Mouse (Mus musculus): ENCODE data around the gene Zfp445.

Gene Zfp445

GRCm38 (mm10) chr9:122836126-122836525 is 29.7 kb downstream of the Zfp445 start:
- no peak for DNase-seq (ENCODE audit: low spot score)

- DNase-seq (ENCODE audit: low spot score): no peak
These were observed 35.9 kb downstream of the Zfp445 start for GRCm38 (mm10) chr9:122829826-122830380.

DNA sequence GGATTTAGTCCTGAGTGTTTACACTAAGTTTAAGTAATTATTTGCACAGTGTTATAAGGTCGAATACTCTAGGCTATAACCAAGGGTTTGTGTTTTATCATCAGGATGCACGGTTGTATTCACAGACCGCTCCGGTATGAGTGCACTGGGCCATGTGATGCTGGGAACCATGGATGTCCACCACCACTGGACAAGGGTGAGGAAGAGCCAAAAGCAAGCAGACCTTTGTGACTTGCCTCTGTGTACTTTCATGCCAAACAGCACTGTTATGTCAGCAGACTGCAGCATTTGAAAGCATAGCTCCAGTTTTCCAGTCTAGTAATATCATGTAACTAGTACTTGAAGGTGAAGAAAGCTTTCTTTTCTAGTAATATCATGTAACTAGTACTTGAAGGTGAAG is 39.1 kb downstream of the Zfp445 start:
- no peak for DNase-seq (ENCODE audit: low spot score)

DNA sequence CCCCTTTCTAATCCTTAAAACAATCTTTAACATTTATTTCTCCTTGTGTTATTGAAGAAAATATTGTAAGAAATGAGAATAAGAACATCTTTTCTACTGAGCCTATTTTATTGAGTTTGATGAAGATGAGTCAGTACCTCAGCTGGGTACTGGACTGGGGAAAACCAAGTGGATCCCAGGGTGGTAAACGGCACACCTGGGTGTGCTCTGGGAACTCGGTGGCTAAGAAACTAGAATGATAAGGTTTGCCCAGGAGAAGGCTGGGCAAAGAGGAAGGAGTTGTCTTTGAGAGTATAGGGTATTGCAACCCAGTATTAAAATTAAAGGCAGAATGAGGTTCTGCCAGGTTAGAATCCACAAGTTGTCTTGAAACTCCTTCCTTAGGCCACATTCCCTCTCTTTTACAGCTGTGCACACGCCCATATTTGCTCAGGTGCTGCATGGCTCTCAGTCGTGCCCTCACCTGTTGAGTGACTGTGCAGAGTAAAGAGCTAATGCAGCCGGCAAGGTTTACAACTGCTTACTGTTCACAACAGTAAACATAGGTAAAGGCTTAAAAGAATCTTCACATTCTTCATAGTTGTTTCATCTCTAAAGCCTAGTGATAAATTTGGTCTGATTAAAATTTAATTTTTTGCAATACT is 42.3 kb downstream of the Zfp445 start:
- no peak for DNase-seq (ENCODE audit: low spot score)

DNA sequence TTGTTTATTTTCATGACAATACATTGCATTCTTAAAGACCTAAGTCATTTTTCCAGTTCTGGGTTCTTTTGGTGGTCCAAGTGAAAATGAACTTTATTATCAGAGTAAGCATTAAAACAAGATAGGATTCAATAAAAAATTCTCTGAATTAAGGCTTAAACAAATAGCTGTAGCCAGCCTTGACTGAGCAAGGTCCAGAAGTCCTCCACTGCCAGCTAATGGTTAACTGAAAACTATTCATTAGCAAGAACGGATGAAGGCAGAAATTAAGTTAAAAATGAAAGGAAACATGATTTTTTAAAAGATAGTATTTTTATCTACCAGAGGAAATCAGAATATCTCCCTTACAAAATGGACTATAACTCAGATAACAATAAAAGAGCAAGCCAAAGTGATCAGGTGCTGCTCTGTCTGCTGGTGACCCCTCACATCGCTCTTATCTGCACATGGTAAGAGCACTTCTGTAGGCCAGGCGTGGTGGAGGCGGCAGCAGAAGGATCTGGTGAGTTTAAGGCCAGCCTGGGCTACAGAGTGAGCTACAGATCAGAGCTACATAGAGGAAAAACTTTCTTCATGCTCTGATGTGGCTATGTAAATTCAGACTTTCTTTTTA is 50.5 kb downstream of the Zfp445 start:
- DNase-seq (ENCODE audit: low spot score): no peak

- DNase-seq (ENCODE audit: low spot score): no peak
These were observed 51.0 kb downstream of the Zfp445 start for GRCm38 (mm10) chr9:122814775-122815174.

GRCm38 (mm10) chr9:122812386-122812785 is 53.4 kb downstream of the Zfp445 start:
- DNase-seq (ENCODE audit: low spot score): no peak

- DNase-seq (ENCODE audit: low spot score): no peak
These were observed 55.6 kb downstream of the Zfp445 start for GRCm38 (mm10) chr9:122810212-122810611.

DNA sequence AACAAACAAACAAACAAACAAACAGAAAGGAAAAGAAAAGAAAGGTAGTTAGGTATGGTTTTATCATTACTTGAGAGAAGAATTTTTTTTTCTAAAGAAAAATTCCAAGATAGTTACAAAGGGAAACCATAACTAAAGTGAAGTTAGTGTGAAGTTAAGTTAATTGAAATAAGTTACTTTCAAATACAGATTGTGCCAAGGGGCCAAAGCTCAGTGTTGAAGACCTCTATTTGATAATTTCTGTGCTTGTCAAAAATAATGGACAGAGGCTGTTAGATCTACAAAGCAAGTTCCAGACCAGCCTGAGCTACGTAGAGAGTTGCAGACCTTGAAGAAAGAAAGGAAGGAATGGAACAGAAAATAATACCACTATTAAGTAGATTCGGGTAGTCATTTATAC is 58.6 kb downstream of the Zfp445 start:
- no peak for DNase-seq (ENCODE audit: low spot score)

DNA sequence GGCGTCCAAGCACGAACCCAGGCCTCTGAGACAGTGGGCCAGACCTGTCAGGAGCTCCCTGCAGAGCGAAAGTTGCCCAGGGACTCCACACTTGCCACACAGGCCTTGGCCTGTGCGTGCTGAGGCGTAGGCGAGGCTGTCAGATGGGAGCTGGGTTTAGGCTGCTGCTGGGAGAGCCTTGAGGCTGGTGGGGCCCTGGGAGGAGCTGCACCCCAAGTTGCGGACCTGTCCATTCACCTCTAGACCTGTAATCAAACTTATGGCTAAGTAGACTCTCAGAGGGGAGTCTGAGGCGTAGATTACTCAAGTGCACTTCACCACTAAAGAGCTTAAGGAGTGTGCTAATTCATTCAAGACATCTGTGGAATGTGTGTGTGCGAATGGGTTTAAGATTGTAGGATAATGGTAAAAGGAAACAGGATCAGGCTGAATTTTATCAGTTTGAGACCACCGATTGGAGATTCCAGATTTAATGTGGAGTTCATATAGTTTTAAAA is 59.9 kb downstream of the Zfp445 start:
- no peak for DNase-seq (ENCODE audit: low spot score)

DNA sequence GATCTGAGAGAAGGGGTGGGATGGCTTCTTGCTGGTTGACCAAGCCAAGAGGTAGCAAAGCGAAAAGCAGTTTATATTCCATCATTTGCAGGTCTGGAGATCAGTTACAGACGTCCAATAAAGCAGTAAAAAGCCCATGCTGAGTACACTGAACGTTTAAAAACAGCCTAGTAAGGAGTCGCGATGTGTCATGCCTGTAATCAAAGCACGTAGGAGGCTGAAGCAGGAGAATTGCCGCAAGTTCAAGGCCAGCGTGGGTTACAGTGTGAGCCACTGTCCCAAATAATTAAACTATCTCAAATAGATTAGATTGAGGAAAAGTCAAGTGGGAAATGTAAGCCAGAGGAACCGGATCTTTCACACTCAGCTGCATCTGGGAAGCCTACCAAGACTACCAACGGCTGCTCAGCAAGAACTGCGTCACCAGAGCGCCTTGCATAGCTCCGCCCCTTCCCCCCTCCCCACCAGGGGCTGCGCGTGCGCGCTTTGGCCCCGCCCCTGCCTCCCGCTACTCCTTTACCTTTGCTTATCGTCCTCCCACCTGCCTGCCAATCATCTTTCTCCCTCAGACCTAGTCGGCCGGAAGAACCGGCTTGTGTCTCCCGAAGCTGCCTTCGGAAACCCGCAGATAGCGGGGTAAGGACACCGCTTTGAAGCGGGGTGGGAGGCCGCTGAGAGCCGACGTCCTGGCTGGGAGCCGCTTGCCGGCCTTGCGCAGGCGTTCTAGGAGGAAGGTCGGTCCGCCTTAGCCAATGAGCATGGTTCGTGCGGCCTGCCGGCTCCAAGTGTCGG is 60.6 kb downstream of the Zfp445 start, which contains the start of gene Tcaim:
Gene Tcaim, plus strand, starts transcription at position 487 of the 792 bp plus-strand sequence.
- DNase-seq (ENCODE audit: low spot score): peak; percentile 80

Data from ovary, postnatal 14 days (tissue).